ENCODE assay signal across 9 mouse cellular contexts in genomic region chr1:37687515-37687914, GRCm38 (mm10). TPM values are rescaled to one million over a fixed set of nuclear protein-coding genes. Genes with fewer than 3 reads are reported as not detected.
DNase-seq lines count a peak whose midpoint lies in the region; ATAC-seq and TF ChIP-seq lines count a peak whose summit lies in the region.
"Had no signal": no experiment of that assay in that cellular context is flagged by ENCODE, and none has a peak within 500 bp of the region (broad histone marks: within the 10 kb centered on the region; RNA-seq: fewer than 3 reads in every experiment).

No protein-coding gene starts in this region.

- H3K4me3 ChIP-seq in heart, embryonic 11.5 days (ENCODE audit: low read depth, low read length), result no peak overlapping the region
- H3K4me3 ChIP-seq in limb, embryonic 14.5 days (replicated peaks; ENCODE audit: low read length), result no peak overlapping the region
- H3K4me3 ChIP-seq: liver, embryonic 15.5 days had no signal

- no peaks in the 10 kb centered on the region for H3K36me3 ChIP-seq in heart, embryonic 11.5 days (ENCODE audit: control insufficient read depth, insufficient read depth, low read length)
- no peaks in the 10 kb centered on the region for H3K36me3 ChIP-seq in limb, embryonic 14.5 days (ENCODE audit: control insufficient read depth, insufficient read depth, low read length)
- H3K36me3 ChIP-seq: liver, embryonic 15.5 days had no signal

- H3K4me2 ChIP-seq in heart, embryonic 11.5 days, result 0 out of 2 replicates have a peak overlapping the region, but pooled peaks have one; percentile 14
- H3K4me2 ChIP-seq in limb, embryonic 14.5 days (replicated peaks; ENCODE audit: low read depth, low read length, severe bottlenecking), result no peak overlapping the region
- H3K4me2 ChIP-seq: liver, embryonic 15.5 days had no signal

- H3K27ac ChIP-seq in heart, embryonic 11.5 days (ENCODE audit: low read depth, low read length), result no peak overlapping the region
- H3K27ac ChIP-seq in limb, embryonic 14.5 days (replicated peaks; ENCODE audit: low read depth, low read length), result no peak overlapping the region
- H3K27ac ChIP-seq: liver, embryonic 15.5 days had no signal

- no peak for ATAC-seq in heart, embryonic 11.5 days (replicated peaks; ENCODE audit: insufficient number of reproducible peaks, low FRiP score, low TSS enrichment)
- no peak for ATAC-seq in limb, embryonic 14.5 days (ENCODE audit: low FRiP score, low read depth)

- WGBS in heart, embryonic 11.5 days (ENCODE audit: insufficient replicate concordance), result 55% methylated on average over 5 of the region's 5 CpGs
- WGBS in limb, embryonic 14.5 days, result 54% methylated on average over 5 of the region's 5 CpGs

- no peaks in the 10 kb centered on the region for H3K27me3 ChIP-seq in heart, embryonic 11.5 days (ENCODE audit: control insufficient read depth, insufficient read depth, low read length)
- no peaks in the 10 kb centered on the region for H3K27me3 ChIP-seq in limb, embryonic 14.5 days (ENCODE audit: control insufficient read depth, insufficient read depth, low read length)
- H3K27me3 ChIP-seq: liver, embryonic 15.5 days had no signal

- no peak for DNase-seq in heart, postnatal 25 days (ENCODE audit: low spot score)
- DNase-seq in right cerebral cortex, postnatal 14 days, result peak; percentile 37
- DNase-seq in right cerebral cortex, adult 18-20 months, result no peak
- peak; percentile 36 for DNase-seq in limb, embryonic 14.5 days (ENCODE audit: low spot score)
- no peak for DNase-seq in gastrocnemius, postnatal 10 days
- no peak for DNase-seq in frontal cortex, postnatal 25 days (ENCODE audit: low spot score in 2 of 2)
- DNase-seq in Muller cell, postnatal 12 days (ENCODE audit: inconsistent ontology term), result no peak

- no peak for TF ChIP-seq POLR2A in limb, embryonic 14.5 days (IDR thresholded peaks at IDR 0.05; ENCODE audit: borderline replicate concordance, extremely low read depth, insufficient read depth, insufficient read length)

- H3K9me3 ChIP-seq in heart, embryonic 11.5 days (replicated peaks; ENCODE audit: control insufficient read depth, low read length), result no peaks in the 10 kb centered on the region
- no peaks in the 10 kb centered on the region for H3K9me3 ChIP-seq in limb, embryonic 14.5 days (ENCODE audit: control insufficient read depth, low read length)
- H3K9me3 ChIP-seq: liver, embryonic 15.5 days had no signal

- H3K9ac ChIP-seq in heart, embryonic 11.5 days (ENCODE audit: low read depth, low read length), result no peak overlapping the region
- H3K9ac ChIP-seq in limb, embryonic 14.5 days (ENCODE audit: low read depth, low read length, severe bottlenecking), result no peak overlapping the region
- H3K9ac ChIP-seq: liver, embryonic 15.5 days had no signal

- intact Hi-C loops in heart, postnatal 25 days (cut with DNase I), result no loop called here

- peaks cover 14% of the 10 kb centered on the region for H3K4me1 ChIP-seq in heart, embryonic 11.5 days (ENCODE audit: control insufficient read depth, insufficient read depth, low read length)
- peaks cover 13% of the 10 kb centered on the region for H3K4me1 ChIP-seq in limb, embryonic 14.5 days (ENCODE audit: control insufficient read depth, insufficient read depth, low read length)
- H3K4me1 ChIP-seq: liver, embryonic 15.5 days had no signal

RNA-seq across cellular contexts. Expression of gene 2010300C02Rik, which starts 32.4 kb away (rescaled TPM):
- 2.8 and 3.7 TPM in 2 replicates for polyA plus RNA-seq in heart, embryonic 11.5 days (2014; fragmentation: Nextera tagmentation; extraction: Ambion mirVana)
- total RNA-seq in heart, postnatal 25 days (2021), result under 1 TPM; 0.53 to 0.73 TPM
- 3.1 and 3.7 TPM in 2 replicates for polyA plus RNA-seq in limb, embryonic 14.5 days (2012; rRNA removed)
- polyA plus RNA-seq in limb, embryonic 14.5 days (2014; fragmentation: Nextera tagmentation; extraction: Ambion mirVana), result 4.1 and 4.5 TPM in 2 replicates
- under 1 TPM; 0.38 to 0.86 TPM for total RNA-seq in gastrocnemius, postnatal 10 days (2021)

Comparison
In these comparisons a context has a peak if more than half of its experiments do, and no peak if none do; other contexts are left out.
1. DNase-seq: peak in right cerebral cortex, postnatal 14 days (single experiment) and limb, embryonic 14.5 days (single experiment); none in heart, postnatal 25 days (single experiment), right cerebral cortex, adult 18-20 months (single experiment), gastrocnemius, postnatal 10 days (single experiment), frontal cortex, postnatal 25 days (0 of 2) and Muller cell, postnatal 12 days (single experiment).